Mouse (Mus musculus) B cell, adult 67 days (primary cell): ENCODE data around the gene Trim60. TPM values are rescaled to one million over a fixed set of nuclear protein-coding genes. Genes with fewer than 3 reads are reported as not detected.

Experiments
- total RNA-seq, 2 experiments: library from RNA; stranded (reverse); gene quantifications; 4 replicates each; pipeline ENCODE4 v1.2.4; 2023

Gene Trim60
- total RNA-seq = not detected

DNA sequence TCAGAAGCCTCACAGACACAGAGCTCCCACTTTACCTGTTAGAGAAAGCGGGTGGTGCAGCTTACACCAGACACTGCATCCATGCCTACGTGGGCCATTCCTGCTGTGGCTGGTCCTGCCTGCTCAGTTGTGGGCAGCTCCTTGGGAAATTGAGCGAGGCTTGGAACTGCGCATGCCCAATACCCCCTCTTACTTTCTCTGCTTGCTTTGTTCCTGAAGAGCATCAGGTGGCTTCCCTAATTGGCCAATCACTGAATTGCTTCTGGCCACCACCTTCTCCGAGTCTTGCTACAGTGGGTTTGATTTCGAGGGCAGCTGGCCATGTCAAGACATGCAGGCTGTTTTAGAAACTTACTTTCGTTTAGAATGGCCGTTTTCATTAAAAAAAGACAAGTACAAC lies at the start of gene Trim60, which contains the start of gene Trim61:
Gene Trim60, minus strand, starts transcription at position 162 of the 400 bp plus-strand sequence.
Gene Trim61, minus strand, starts transcription at position 101 of the 400 bp plus-strand sequence.

DNA sequence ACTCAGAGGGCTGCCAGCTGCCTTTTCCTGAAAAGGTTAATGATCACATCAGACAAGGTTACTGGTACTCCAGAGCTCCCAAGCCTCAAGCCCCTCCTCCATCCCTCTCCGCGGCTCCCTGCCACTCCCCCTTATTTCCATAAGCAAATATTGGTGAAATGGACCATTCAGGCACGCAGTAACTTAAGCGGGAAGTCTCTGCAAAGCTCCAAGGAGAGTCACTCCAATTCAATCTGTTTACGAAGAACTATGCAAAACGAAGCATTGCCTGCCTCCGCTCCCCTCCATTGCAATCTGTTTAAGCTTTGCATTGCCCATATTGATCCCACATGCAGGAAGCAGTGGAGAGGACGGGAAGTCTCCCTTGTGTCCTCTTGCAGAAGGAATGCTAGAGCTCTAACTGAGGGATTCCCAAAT lies 18.7 kb upstream of the Trim60 start, which contains the start of gene Apela:
Gene Apela, minus strand, starts transcription at position 220 of the 417 bp plus-strand sequence.

DNA sequence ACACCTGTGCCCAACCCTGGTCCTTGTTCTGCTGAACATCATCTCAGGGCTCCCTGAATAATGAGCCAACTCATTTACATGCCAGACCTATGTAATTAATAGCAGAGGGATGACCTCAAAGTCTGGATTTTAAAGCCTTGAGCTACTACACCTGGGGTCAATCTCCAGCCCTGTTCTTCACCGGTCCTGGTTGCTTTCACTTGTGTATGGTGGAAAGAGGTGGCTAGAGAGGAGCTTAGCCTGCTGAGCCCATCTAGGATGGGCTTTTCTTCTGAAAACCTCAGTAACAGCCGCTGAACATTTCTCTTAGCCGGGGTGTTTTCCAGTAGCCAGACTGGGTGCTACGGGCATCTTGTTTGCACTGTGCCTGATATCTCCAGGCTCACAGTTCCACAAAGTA lies 30.7 kb downstream of the Trim60 start, which contains the start of gene Trim75:
Gene Trim75, minus strand, starts transcription at position 101 of the 400 bp plus-strand sequence.

Other genes starting within 250 kb of the Trim60 start
- 10 to 100 TPM; 28.3 to 34.1 TPM for gene Klhl2, start 168.6 kb downstream of the Trim60 start, total RNA-seq
- 10 to 100 TPM; 43.0 to 43.5 TPM for gene Tmem192, start 71.4 kb downstream of the Trim60 start, total RNA-seq
- gene Trim75, start 30.8 kb downstream of the Trim60 start, total RNA-seq = not detected
- not detected for gene Trim61, start 61 bp downstream of the Trim60 start, total RNA-seq
- gene Apela, start 18.8 kb upstream of the Trim60 start, total RNA-seq = not detected
- not detected for gene Gm10663, start 56.4 kb upstream of the Trim60 start, total RNA-seq
- gene BC030870, start 111.0 kb upstream of the Trim60 start, total RNA-seq = not detected